Mouse (Mus musculus) CH12.LX (cell line): ENCODE measurements around the gene Utp14b. TPM values are rescaled to one million over a fixed set of nuclear protein-coding genes. Genes with fewer than 3 reads are reported as not detected.

Experiments used
- DNase-seq: peaks from one replicate; pipeline ENCODE4 v3.0.0-alpha.2; 2013; ENCODE audit errors: extremely low read depth
- H3K27ac ChIP-seq: 2 replicates; pipeline ENCODE4 v1.5.1; 2012; ENCODE audit warnings: low read depth, mild to moderate bottlenecking, control low read depth, moderate library complexity; ENCODE audit not compliant: insufficient read depth
- H3K27me3 ChIP-seq: replicated peaks from 2 replicates; pipeline ENCODE3; 2012; ENCODE audit warnings: inconsistent platforms
- H3K36me3 ChIP-seq, 2 experiments: replicated peaks in 1 of 2; 2 replicates each; pipeline versions ENCODE3 to v1.6.1; 2012; ENCODE audit warnings: inconsistent platforms in 1 of 2, low read length in 1 of 2, mild to moderate bottlenecking in 1 of 2, mixed read lengths in 1 of 2, moderate library complexity in 1 of 2; ENCODE audit not compliant: control insufficient read depth in 1 of 2, insufficient read depth in 1 of 2
- H3K4me1 ChIP-seq, 2 experiments: 2 replicates each; pipeline ENCODE4 v1.6.1; 2012; ENCODE audit warnings: inconsistent platforms in 1 of 2, moderate library complexity in 1 of 2; ENCODE audit not compliant: insufficient read depth in 2 of 2, control insufficient read depth in 1 of 2
- H3K4me2 ChIP-seq: 2 replicates; pipeline ENCODE4 v1.6.1; 2012; ENCODE audit warnings: low read depth, mild to moderate bottlenecking, control low read depth; ENCODE audit not compliant: poor library complexity, insufficient read depth, severe bottlenecking
- H3K4me3 ChIP-seq, 3 experiments: fragments of 150-350 bp in 1 of 3; sonication (generic) in 1 of 3; replicated peaks in 1 of 3; 2 replicates each; pipeline versions ENCODE3 to v1.5.1; 2011 to 2012; ENCODE audit warnings: low read depth in 2 of 3, low read length in 2 of 3, mild to moderate bottlenecking in 2 of 3, moderate library complexity in 2 of 3, control low read depth in 1 of 3, improper control_type of control experiment in 1 of 3, inconsistent platforms in 1 of 3, mixed read lengths in 1 of 3; ENCODE audit not compliant: poor library complexity in 1 of 3
- H3K79me2 ChIP-seq: replicated peaks from 2 replicates; pipeline ENCODE4 v1.6.1; 2012; ENCODE audit warnings: mild to moderate bottlenecking, moderate library complexity; ENCODE audit not compliant: control insufficient read depth, poor library complexity, insufficient read depth, severe bottlenecking; ENCODE audit errors: extremely low read depth
- H3K9ac ChIP-seq: 2 replicates; pipeline ENCODE4 v1.6.1; 2012; ENCODE audit warnings: low read depth, mild to moderate bottlenecking, control low read depth, moderate library complexity; ENCODE audit not compliant: insufficient read depth
- H3K9me3 ChIP-seq: replicated peaks from 2 replicates; pipeline ENCODE3; 2012; ENCODE audit warnings: low read length, inconsistent platforms, mixed read lengths
- BHLHE40 ChIP-seq: IDR thresholded peaks from 2 replicates; pipeline ENCODE4 v1.6.1; 2011; ENCODE audit warnings: mild to moderate bottlenecking, low read depth, low read length, improper control_type of control experiment
- CHD1 ChIP-seq: IDR thresholded peaks from 2 replicates; pipeline ENCODE4 v1.6.1; 2012; ENCODE audit warnings: low read depth, low read length, improper control_type of control experiment, inconsistent platforms
- EP300 ChIP-seq: IDR thresholded peaks from 2 replicates; pipeline ENCODE4 v1.6.1; 2011; ENCODE audit warnings: low read length, improper control_type of control experiment
- ETS1 ChIP-seq: conservative IDR thresholded peaks from 2 replicates; pipeline ENCODE4 v1.6.1; 2012; ENCODE audit warnings: low read depth, mild to moderate bottlenecking, inconsistent platforms, low read length, improper control_type of control experiment, moderate library complexity
- IRF4 ChIP-seq: IDR thresholded peaks from 2 replicates; pipeline ENCODE4 v1.6.1; 2014; ENCODE audit warnings: low read depth, mild to moderate bottlenecking, inconsistent platforms, low read length, improper control_type of control experiment
- JUND ChIP-seq: conservative IDR thresholded peaks from 2 replicates; pipeline ENCODE4 v1.6.1; 2011; ENCODE audit warnings: low read depth, low read length, improper control_type of control experiment
- MAFK ChIP-seq: IDR thresholded peaks from 2 replicates; pipeline ENCODE4 v1.6.1; 2011; ENCODE audit warnings: low read length, improper control_type of control experiment; ENCODE audit not compliant: insufficient replicate concordance
- MAX ChIP-seq: IDR thresholded peaks from 2 replicates; pipeline ENCODE4 v1.6.1; 2011; ENCODE audit warnings: low read length, improper control_type of control experiment
- MYC ChIP-seq: IDR thresholded peaks from 2 replicates; pipeline ENCODE4 v1.6.1; 2011; ENCODE audit warnings: low read depth, mild to moderate bottlenecking, improper control_type of control experiment, low read length
- NRF1 ChIP-seq: IDR thresholded peaks from 2 replicates; pipeline ENCODE4 v1.6.1; 2014; ENCODE audit warnings: low read depth, mild to moderate bottlenecking, inconsistent platforms, low read length, improper control_type of control experiment, moderate library complexity
- PAX5 ChIP-seq: IDR thresholded peaks from 2 replicates; pipeline ENCODE4 v1.6.1; 2012; ENCODE audit warnings: low read length, inconsistent platforms, mixed read lengths
- RCOR1 ChIP-seq: conservative IDR thresholded peaks from 2 replicates; pipeline ENCODE4 v1.6.1; 2012; ENCODE audit warnings: low read depth, mild to moderate bottlenecking, inconsistent platforms, low read length, improper control_type of control experiment
- TCF12 ChIP-seq: IDR thresholded peaks from 2 replicates; pipeline ENCODE4 v1.6.1; 2014; ENCODE audit warnings: low read depth, mild to moderate bottlenecking, inconsistent platforms, low read length, improper control_type of control experiment
- UBTF ChIP-seq: IDR thresholded peaks from 2 replicates; pipeline ENCODE4 v1.6.1; 2012; ENCODE audit warnings: low read depth, mild to moderate bottlenecking, inconsistent platforms, low read length, improper control_type of control experiment, moderate library complexity
- USF2 ChIP-seq: conservative IDR thresholded peaks from 2 replicates; pipeline ENCODE4 v1.6.1; 2011; ENCODE audit warnings: low read depth, low read length, improper control_type of control experiment
- ZMIZ1 ChIP-seq: IDR thresholded peaks from 2 replicates; pipeline ENCODE4 v1.6.1; 2012; ENCODE audit warnings: low read depth, mild to moderate bottlenecking, inconsistent platforms, low read length, improper control_type of control experiment
- dilution Hi-C: fragments of 300-500 bp; cut with MboI; formaldehyde crosslinking; loops from 2 replicates; pipeline ENCODE4 v1.14.3; 2020; ENCODE audit warnings: low sequenced_read_pairs; ENCODE audit not compliant: extremely low pct_unique_long_range_greater_than_20kb, extremely low pct_ligation_motif_present
- in situ Hi-C: fragments of 300-500 bp; cut with MboI; formaldehyde crosslinking; loops from 3 replicates; pipeline ENCODE4 v1.14.3; 2019; ENCODE audit warnings: low sequenced_read_pairs, low pct_ligation_motif_present, low pct_unique_long_range_greater_than_20kb, mixed read lengths
- polyA plus RNA-seq: library from polyadenylated mRNA; unstranded; fragments of >175 nt; gene quantifications from 2 replicates; pipeline ENCODE4 v1.2.1, GENCODE M21; 2012; ENCODE audit warnings: low read depth; ENCODE audit not compliant: insufficient read length
- total RNA-seq, 2 experiments: library from RNA; depleted of rRNA; stranded (reverse); fragments of 300-350 nt in 1 of 2; fragments of >200 nt in 1 of 2; gene quantifications; 2 replicates each; pipeline ENCODE4 v1.2.3; 2012 to 2014

Gene Utp14b
- total and polyA plus RNA-seq, 3 experiments, result 6.9 to 13.0 (median 10.4) TPM

- TF ChIP-seq UBTF (no peak), MAX (no peak), CHD1 (no peak), JUND (no peak), IRF4 (no peak), PAX5 (no peak)
- H3K36me3 ChIP-seq, result peaks cover 19 to 65% of the 10 kb centered on the region in 2 experiments
- H3K9me3 ChIP-seq, result no peaks in the 10 kb centered on the region
- in situ Hi-C loops (no loop called here), dilution Hi-C loops (no loop called here)
- H3K9ac ChIP-seq, result no peak overlapping the region
- 0 out of 2 replicates have a peak, but pooled peaks cover 3% of the 10 kb centered on the region for H3K79me2 ChIP-seq
- no peak overlapping the region for H3K27ac ChIP-seq
- no peak for DNase-seq
- no peak overlapping the region for H3K4me3 ChIP-seq
- H3K4me1 ChIP-seq, result peaks cover 0 to 5% of the 10 kb centered on the region in 2 experiments; a peak in 1 of 4 replicates
- no peaks in the 10 kb centered on the region for H3K27me3 ChIP-seq
- H3K4me2 ChIP-seq, result no peak overlapping the region
Measured at GRCm38 (mm10) chr1:78666585-78666984, 8.7 kb downstream of the Utp14b start.

DNA sequence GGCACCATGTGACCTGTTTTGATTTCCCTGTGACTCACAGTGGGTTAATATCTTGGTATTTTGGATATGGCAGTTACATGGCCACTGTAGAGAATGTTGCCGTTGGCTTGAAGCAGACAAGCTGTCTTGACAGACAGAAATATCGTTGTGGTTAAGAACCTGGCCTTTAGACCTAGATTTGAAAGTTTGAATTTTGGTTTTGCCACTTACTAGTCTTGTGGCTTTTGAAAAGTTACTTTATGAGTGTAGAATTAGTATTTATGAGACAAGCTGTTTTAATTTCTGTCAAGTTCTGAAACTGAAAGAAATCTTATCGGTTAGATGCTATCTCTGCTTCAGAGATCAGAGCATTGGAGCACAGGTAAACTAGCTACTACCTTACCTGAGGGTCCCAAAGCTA is 24.5 kb downstream of the Utp14b start:
- Histone ChIP-seq H3K79me2 (no peaks in the 10 kb centered on the region), H3K27me3 (no peaks in the 10 kb centered on the region), H3K9me3 (no peaks in the 10 kb centered on the region), H3K36me3 (peaks cover 0 to 5% of the 10 kb centered on the region in 2 experiments), H3K9ac (no peak overlapping the region), H3K4me2 (no peak overlapping the region), H3K4me3 (no peak overlapping the region), H3K27ac (no peak overlapping the region)
- dilution Hi-C loops, result no loop called here
- in situ Hi-C loops, result no loop called here
- DNase-seq, result no peak
- TF ChIP-seq EP300 (0 out of 2 replicates have a peak, but pooled peaks have one; percentile 8), MAFK (no peak), TCF12 (peak; percentile 32; the same call in 1 of the 2 replicates)
- TF ChIP-seq, all 38 proteins: peak for 2
- peaks cover 4 to 15% of the 10 kb centered on the region in 2 experiments; a peak in 3 of 4 replicates for H3K4me1 ChIP-seq

GRCm38 (mm10) chr1:78684128-78684527 is 26.3 kb downstream of the Utp14b start:
- H3K9ac ChIP-seq, result no peak overlapping the region
- TF ChIP-seq ETS1 (0 out of 2 replicates have a peak, but pooled peaks have one; percentile 23), EP300 (peak; percentile 80), RCOR1 (0 out of 2 replicates have a peak, but pooled peaks have one; percentile 40), NRF1 (no peak), MYC (no peak), ZMIZ1 (no peak), USF2 (no peak), UBTF (no peak), IRF4 (peak; percentile 81), BHLHE40 (peak; percentile 86)
- TF ChIP-seq, all 38 proteins: peak for 5
- in situ Hi-C loops (no loop called here), dilution Hi-C loops (no loop called here)
- H3K4me1 ChIP-seq, result peaks cover 4 to 12% of the 10 kb centered on the region in 2 experiments; a peak in 3 of 4 replicates
- H3K27me3 ChIP-seq, result no peaks in the 10 kb centered on the region
- H3K27ac ChIP-seq, result no peak overlapping the region
- H3K36me3 ChIP-seq, result peaks cover 0 to 11% of the 10 kb centered on the region in 2 experiments
- H3K79me2 ChIP-seq, result no peaks in the 10 kb centered on the region
- H3K4me2 ChIP-seq, result no peak overlapping the region
- no peaks in the 10 kb centered on the region for H3K9me3 ChIP-seq
- H3K4me3 ChIP-seq, result no peak overlapping the region
- DNase-seq, result peak; percentile 39
